Mouse (Mus musculus): ENCODE results near the gene March4.

Gene March4

GRCm38 (mm10) chr1:72390420-72390819 lies 146.3 kb downstream of the March4 start:
- no peak for DNase-seq (ENCODE audit: low spot score)

- no peak for DNase-seq (ENCODE audit: low spot score)
These were observed 153.1 kb downstream of the March4 start for GRCm38 (mm10) chr1:72383651-72384050.

GRCm38 (mm10) chr1:72383056-72383455 lies 153.7 kb downstream of the March4 start:
- DNase-seq (ENCODE audit: low spot score): no peak

GRCm38 (mm10) chr1:72380544-72380943 lies 156.2 kb downstream of the March4 start:
- no peak for DNase-seq (ENCODE audit: low spot score)

- DNase-seq (ENCODE audit: low spot score): no peak
These were observed 156.9 kb downstream of the March4 start for GRCm38 (mm10) chr1:72379752-72380353.

GRCm38 (mm10) chr1:72378151-72378550 lies 158.6 kb downstream of the March4 start:
- DNase-seq (ENCODE audit: low spot score): no peak
